Mouse (Mus musculus): ENCODE results near the gene Tnmd. TPM values are rescaled to one million over a fixed set of nuclear protein-coding genes. Genes with fewer than 3 reads are reported as not detected.
A peak's percentile ranks its signal among the peaks of the same experiment; 100 is the strongest.

The Tnmd gene
- polyA plus RNA-seq (2012), result not detected in 2 replicates

DNA sequence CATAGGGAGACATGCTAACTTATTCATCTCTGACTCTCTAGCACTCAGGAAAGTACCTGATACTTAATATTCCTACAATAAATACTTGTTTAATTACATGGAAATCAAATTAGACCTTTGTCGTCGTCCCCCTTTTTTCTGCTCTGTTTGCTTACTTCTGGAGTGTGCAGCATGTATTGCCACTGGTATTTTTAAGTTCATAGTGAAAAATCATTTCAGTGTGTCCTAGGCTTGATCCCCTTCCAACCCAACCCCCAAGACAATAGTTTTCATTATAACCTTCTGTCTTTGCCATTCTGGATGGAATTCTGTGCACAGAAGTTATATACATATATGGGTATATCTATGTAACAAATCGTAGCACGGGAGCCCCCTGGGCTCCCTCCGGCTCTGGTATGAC is at the start of gene Tnmd:
Gene Tnmd, plus strand, starts transcription at position 301 of the 400 bp plus-strand sequence.
- H3K27me3 ChIP-seq (ENCODE audit: control insufficient read depth), result no peaks in the 10 kb centered on the region
- TF ChIP-seq TAL1 (IDR thresholded peaks at IDR 0.05; ENCODE audit: low read length) (no peak), GATA1 (IDR thresholded peaks at IDR 0.05; ENCODE audit: low read length) (no peak)
- H3K4me1 ChIP-seq (ENCODE audit: control insufficient read depth), result no peaks in the 10 kb centered on the region
- H3K9me3 ChIP-seq (ENCODE audit: control insufficient read depth, low read length), result no peaks in the 10 kb centered on the region
- H3K4me3 ChIP-seq (replicated peaks), result no peak within 1 kb of the TSS
- no peaks in the 10 kb centered on the region for H3K36me3 ChIP-seq (ENCODE audit: control insufficient read depth)

DNA sequence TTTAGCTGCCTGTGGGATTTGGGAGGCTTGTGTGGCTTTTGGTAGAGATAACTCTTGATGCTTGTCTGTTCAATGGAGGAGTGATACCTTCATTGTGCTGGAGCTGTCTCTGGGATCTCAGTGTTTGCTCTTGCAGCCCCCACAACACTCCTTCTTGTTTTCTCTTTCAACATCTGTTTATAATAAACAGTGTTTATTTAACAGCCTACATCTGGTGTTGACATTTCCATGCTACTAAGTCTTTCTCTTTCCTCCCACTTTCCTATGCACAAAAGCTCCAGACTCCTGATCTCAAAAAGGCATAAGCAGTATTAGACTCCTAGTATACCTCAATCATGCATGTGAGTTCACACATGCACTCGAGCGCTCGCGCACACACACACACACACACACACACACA is 2.9 kb downstream of the Tnmd start:
- H3K36me3 ChIP-seq (ENCODE audit: control insufficient read depth), result no peaks in the 10 kb centered on the region
- no peaks in the 10 kb centered on the region for H3K9me3 ChIP-seq (ENCODE audit: control insufficient read depth, low read length)
- TF ChIP-seq TAL1 (IDR thresholded peaks at IDR 0.05; ENCODE audit: low read length) (no peak), GATA1 (IDR thresholded peaks at IDR 0.05; ENCODE audit: low read length) (no peak)
- no peaks in the 10 kb centered on the region for H3K27me3 ChIP-seq (ENCODE audit: control insufficient read depth)
- no peaks in the 10 kb centered on the region for H3K4me1 ChIP-seq (ENCODE audit: control insufficient read depth)
- no peak overlapping the region for H3K4me3 ChIP-seq (replicated peaks)

- H3K4me1 ChIP-seq (ENCODE audit: control insufficient read depth), result no peaks in the 10 kb centered on the region
- no peaks in the 10 kb centered on the region for H3K27me3 ChIP-seq (ENCODE audit: control insufficient read depth)
- no peaks in the 10 kb centered on the region for H3K36me3 ChIP-seq (ENCODE audit: control insufficient read depth)
- no peak for TF ChIP-seq GATA1 (IDR thresholded peaks at IDR 0.05; ENCODE audit: low read length)
- TF ChIP-seq TAL1 (IDR thresholded peaks at IDR 0.05; ENCODE audit: low read length), result no peak
- H3K4me3 ChIP-seq (replicated peaks), result no peak overlapping the region
- H3K9me3 ChIP-seq (ENCODE audit: control insufficient read depth, low read length), result no peaks in the 10 kb centered on the region
Measured at GRCm38 (mm10) chrX:133869743-133870142, 19.0 kb downstream of the Tnmd start.

- TF ChIP-seq TAL1 (IDR thresholded peaks at IDR 0.05; ENCODE audit: low read length) (no peak), GATA1 (IDR thresholded peaks at IDR 0.05; ENCODE audit: low read length) (no peak)
- Histone ChIP-seq H3K27me3 (ENCODE audit: control insufficient read depth) (no peaks in the 10 kb centered on the region), H3K9me3 (ENCODE audit: control insufficient read depth, low read length) (no peaks in the 10 kb centered on the region), H3K4me1 (ENCODE audit: control insufficient read depth) (no peaks in the 10 kb centered on the region), H3K4me3 (replicated peaks) (no peak overlapping the region), H3K36me3 (ENCODE audit: control insufficient read depth) (no peaks in the 10 kb centered on the region)
Measured at GRCm38 (mm10) chrX:133887308-133887707, 36.5 kb downstream of the Tnmd start.

DNA sequence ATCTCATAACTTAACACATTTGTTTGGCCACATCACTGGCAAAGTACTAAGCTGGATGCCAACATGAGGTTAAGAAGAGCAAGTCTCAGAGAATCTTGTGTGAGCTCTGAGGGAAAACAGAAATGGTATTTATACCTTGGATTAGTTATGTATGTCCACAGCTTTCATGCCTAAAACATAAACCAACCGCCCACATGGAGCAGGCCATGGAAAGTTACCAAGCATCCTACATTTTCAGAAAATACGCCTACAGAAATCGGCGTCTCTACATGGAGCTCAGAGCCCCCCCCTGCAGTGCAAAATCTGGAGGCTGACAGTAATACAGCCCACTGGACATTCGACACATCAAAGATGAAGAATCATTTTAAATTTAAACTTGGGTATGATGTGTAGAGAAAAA is 37.3 kb downstream of the Tnmd start:
- Histone ChIP-seq H3K9me3 (ENCODE audit: control insufficient read depth, low read length) (no peaks in the 10 kb centered on the region), H3K27me3 (ENCODE audit: control insufficient read depth) (no peaks in the 10 kb centered on the region), H3K4me1 (ENCODE audit: control insufficient read depth) (no peaks in the 10 kb centered on the region), H3K36me3 (ENCODE audit: control insufficient read depth) (no peaks in the 10 kb centered on the region), H3K4me3 (replicated peaks) (no peak overlapping the region)
- TF ChIP-seq TAL1 (IDR thresholded peaks at IDR 0.05; ENCODE audit: low read length) (no peak), GATA1 (IDR thresholded peaks at IDR 0.05; ENCODE audit: low read length) (no peak)

DNA sequence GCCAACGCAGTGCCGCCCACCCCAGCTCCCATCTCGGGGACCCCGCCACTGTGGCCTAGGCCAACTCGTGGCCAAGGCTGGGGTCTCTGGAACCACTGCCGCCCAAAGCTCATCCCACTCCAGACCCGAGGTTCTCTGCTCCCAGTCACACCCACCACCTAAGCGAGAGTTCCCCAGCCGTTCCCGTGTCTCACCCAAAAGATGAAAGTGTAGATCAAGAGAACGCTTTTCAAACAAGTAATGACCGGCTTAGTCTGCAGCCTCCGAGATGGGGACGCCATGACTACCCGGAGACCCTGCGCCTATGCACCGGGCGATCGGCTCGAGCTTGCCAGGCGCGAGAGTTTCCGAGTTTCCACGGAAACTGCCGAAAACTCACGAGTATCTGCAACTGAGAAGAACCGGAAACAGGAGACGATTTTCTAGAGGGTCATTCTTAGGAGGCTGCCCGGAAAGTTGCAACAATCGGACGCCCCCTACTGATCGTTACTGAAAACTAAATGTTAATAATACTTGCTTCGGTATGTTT is 47.3 kb downstream of the Tnmd start, which contains the start of gene Tspan6:
Gene Tspan6, minus strand, starts transcription at position 416 of the 529 bp plus-strand sequence.
- Histone ChIP-seq H3K4me1 (ENCODE audit: control insufficient read depth) (peaks cover 3% of the 10 kb centered on the region; the same call in 1 of the 2 replicates), H3K27me3 (ENCODE audit: control insufficient read depth) (no peaks in the 10 kb centered on the region; the same call in 1 of the 2 replicates), H3K4me3 (replicated peaks) (peak within 1 kb of the TSS; percentile 60), H3K36me3 (ENCODE audit: control insufficient read depth) (no peaks in the 10 kb centered on the region), H3K9me3 (ENCODE audit: control insufficient read depth, low read length) (no peaks in the 10 kb centered on the region)
- no peak for TF ChIP-seq GATA1 (IDR thresholded peaks at IDR 0.05; ENCODE audit: low read length)
- TF ChIP-seq TAL1 (IDR thresholded peaks at IDR 0.05; ENCODE audit: low read length), result no peak

DNA sequence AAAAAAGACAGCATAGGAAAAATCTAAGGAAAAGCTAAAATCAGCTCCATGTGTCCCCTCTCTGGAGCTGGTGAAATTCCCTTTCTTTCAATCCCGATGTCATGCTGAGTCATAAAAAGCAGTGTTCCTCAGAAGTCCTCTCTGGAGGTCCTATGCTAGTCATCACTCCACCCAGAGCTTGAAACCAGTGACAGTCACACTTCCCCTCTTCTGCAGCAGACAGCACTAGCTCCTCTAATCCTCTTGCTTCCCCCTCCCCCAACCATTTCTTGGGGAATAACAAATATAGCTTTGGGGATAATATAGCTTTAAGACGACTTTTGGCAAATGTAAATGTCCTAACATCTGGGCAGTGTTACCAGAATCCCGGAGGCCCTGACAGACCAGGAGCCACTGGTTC is 57.5 kb downstream of the Tnmd start, which contains the start of gene Srpx2:
Gene Srpx2, plus strand, starts transcription at position 166 of the 400 bp plus-strand sequence.
- Histone ChIP-seq H3K9me3 (ENCODE audit: control insufficient read depth, low read length) (no peaks in the 10 kb centered on the region), H3K27me3 (ENCODE audit: control insufficient read depth) (peaks cover 4% of the 10 kb centered on the region), H3K36me3 (ENCODE audit: control insufficient read depth) (no peaks in the 10 kb centered on the region), H3K4me1 (ENCODE audit: control insufficient read depth) (no peaks in the 10 kb centered on the region), H3K4me3 (replicated peaks) (no peak within 1 kb of the TSS)
- no peak for TF ChIP-seq TAL1 (IDR thresholded peaks at IDR 0.05; ENCODE audit: low read length)
- no peak for TF ChIP-seq GATA1 (IDR thresholded peaks at IDR 0.05; ENCODE audit: low read length)

- H3K4me3 ChIP-seq (replicated peaks), result no peak overlapping the region
- H3K27me3 ChIP-seq (ENCODE audit: control insufficient read depth), result peaks cover 4% of the 10 kb centered on the region
- TF ChIP-seq GATA1 (IDR thresholded peaks at IDR 0.05; ENCODE audit: low read length) (no peak), TAL1 (IDR thresholded peaks at IDR 0.05; ENCODE audit: low read length) (no peak)
Measured at GRCm38 (mm10) chrX:133911397-133912103, 60.8 kb downstream of the Tnmd start.

DNA sequence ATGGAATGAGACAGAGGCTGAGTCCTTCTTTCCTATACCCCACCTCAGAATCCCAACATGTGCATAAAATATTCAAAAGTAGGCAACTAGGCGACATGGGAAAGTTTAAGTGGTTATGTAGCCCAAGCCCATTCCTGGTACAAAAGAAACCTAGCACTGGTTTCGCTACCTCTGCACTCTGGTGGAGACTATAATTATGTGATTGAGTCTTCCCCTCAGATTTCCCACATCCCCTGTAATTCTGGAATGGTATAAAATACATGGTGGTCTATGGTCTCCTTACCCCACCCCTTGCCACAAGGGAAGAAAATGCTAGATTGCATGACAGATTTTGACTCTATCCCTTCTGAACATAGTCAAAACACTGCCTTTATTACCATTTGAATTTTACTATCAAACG is 62.2 kb downstream of the Tnmd start:
- H3K4me1 ChIP-seq (ENCODE audit: control insufficient read depth), result no peaks in the 10 kb centered on the region
- no peaks in the 10 kb centered on the region for H3K9me3 ChIP-seq (ENCODE audit: control insufficient read depth, low read length)
- H3K36me3 ChIP-seq (ENCODE audit: control insufficient read depth), result no peaks in the 10 kb centered on the region
- peaks cover 4% of the 10 kb centered on the region for H3K27me3 ChIP-seq (ENCODE audit: control insufficient read depth)
- no peak overlapping the region for H3K4me3 ChIP-seq (replicated peaks)
- no peak for TF ChIP-seq GATA1 (IDR thresholded peaks at IDR 0.05; ENCODE audit: low read length)
- TF ChIP-seq TAL1 (IDR thresholded peaks at IDR 0.05; ENCODE audit: low read length), result no peak

More at GRCm38 (mm10) chrX:133911397-133912103, 60.8 kb downstream of the Tnmd start:
- H3K9me3 ChIP-seq (ENCODE audit: control insufficient read depth, low read length), result no peaks in the 10 kb centered on the region
- H3K4me1 ChIP-seq (ENCODE audit: control insufficient read depth), result no peaks in the 10 kb centered on the region
- H3K36me3 ChIP-seq (ENCODE audit: control insufficient read depth), result no peaks in the 10 kb centered on the region

All from erythroblast, embryonic 14.5 days (primary cell).